Mouse (Mus musculus) hindbrain, embryonic 10.5 days (tissue): ENCODE data around the gene Ets1. TPM values are rescaled to one million over a fixed set of nuclear protein-coding genes. Genes with fewer than 3 reads are reported as not detected.

Source experiments
- DNase-seq: peaks from one replicate; pipeline ENCODE4 v3.0.0-alpha.2; 2017; ENCODE audit warnings: low spot score
- H3K27ac ChIP-seq: fragments of 300-500 bp; sonication (generic); 2 replicates; pipeline ENCODE4 v1.5.1; 2016; ENCODE audit warnings: mild to moderate bottlenecking, moderate library complexity
- H3K27me3 ChIP-seq: fragments of 300-500 bp; sonication (generic); 2 replicates; pipeline ENCODE4 v1.6.1; 2016; ENCODE audit warnings: mild to moderate bottlenecking; ENCODE audit not compliant: poor library complexity, insufficient read depth, severe bottlenecking
- H3K36me3 ChIP-seq: fragments of 300-500 bp; sonication (generic); 2 replicates; pipeline ENCODE4 v1.6.1; 2016; ENCODE audit warnings: mild to moderate bottlenecking, moderate library complexity
- H3K4me1 ChIP-seq: fragments of 300-500 bp; sonication (generic); replicated peaks from 2 replicates; pipeline ENCODE4 v1.6.1; 2016; ENCODE audit warnings: mild to moderate bottlenecking
- H3K4me3 ChIP-seq: fragments of 300-500 bp; sonication (generic); 2 replicates; pipeline ENCODE4 v1.5.1; 2016; ENCODE audit warnings: mild to moderate bottlenecking, moderate library complexity
- H3K9me3 ChIP-seq: fragments of 300-500 bp; sonication (generic); 2 replicates; pipeline ENCODE4 v1.6.1; 2016; ENCODE audit warnings: mild to moderate bottlenecking, moderate library complexity
- WGBS: fragments of 180-500 bp; shearing (Covaris S2); methylation state at CpG from one replicate; pipeline ENCODE4 v1.1.7; 2016; 5-methylcytosine and 5-hydroxymethylcytosine counted together
- polyA plus RNA-seq: library from polyadenylated mRNA; unstranded; fragments of >200 nt; fragmentation: Nextera tagmentation; extraction: Ambion mirVana; gene quantifications from 2 replicates; pipeline ENCODE4 v1.2.1, GENCODE M21; 2016

The Ets1 gene
- polyA plus RNA-seq: 29.0 and 32.0 TPM in 2 replicates

DNA sequence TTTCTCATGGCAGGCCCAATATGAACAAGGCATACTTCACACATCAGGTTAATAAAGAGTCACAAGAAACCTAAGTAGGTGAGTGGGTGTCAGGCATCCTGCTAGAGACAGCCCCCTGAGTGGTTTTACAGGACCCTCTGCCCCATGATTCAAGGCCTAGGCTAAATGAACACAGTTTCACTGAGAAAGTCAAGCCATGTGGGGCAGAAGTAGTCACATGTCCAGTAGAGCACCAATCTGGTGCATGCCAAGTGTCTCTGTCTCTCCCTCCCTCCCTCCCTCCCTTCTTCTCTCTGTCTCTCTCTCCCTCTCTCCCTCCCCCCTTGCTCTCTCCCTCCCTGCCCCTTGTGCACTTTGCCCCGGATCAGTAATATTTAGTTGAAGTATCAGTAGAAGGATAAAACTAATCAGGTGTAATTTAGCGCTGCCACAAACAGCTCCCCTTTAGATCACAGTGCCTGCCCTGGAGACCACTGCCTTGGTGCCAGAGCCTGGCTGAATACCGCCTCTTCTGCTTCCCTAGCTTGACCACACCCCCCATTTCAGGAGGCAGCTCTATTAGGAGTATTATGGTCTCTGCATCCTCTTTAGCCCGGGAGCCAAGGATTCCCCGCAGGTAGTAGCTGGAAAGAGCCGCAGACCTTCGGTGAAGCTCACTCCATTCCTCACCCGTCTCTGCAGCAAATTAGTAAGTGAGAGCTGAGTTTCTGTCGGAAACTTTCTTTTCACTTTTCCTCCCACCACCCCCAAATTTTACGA is at the start of gene Ets1:
Gene Ets1 (plus strand): TSS at position 595 of the 759 bp plus-strand sequence.
- peak within 1 kb of the TSS; percentile 35 for H3K4me3 ChIP-seq
- WGBS: 2% methylated on average over 10 of the region's 10 CpGs
- DNase-seq: peak; percentile 37

GRCm38 (mm10) chr9:32589900-32590299 is 46.1 kb upstream of the Ets1 start:
- Histone ChIP-seq H3K4me1 (peaks cover 34% of the 10 kb centered on the region), H3K27ac (no peak overlapping the region), H3K4me3 (no peak overlapping the region), H3K36me3 (no peaks in the 10 kb centered on the region), H3K27me3 (peaks cover 68% of the 10 kb centered on the region), H3K9me3 (no peaks in the 10 kb centered on the region)
- WGBS: 10% methylated on average over 8 of the region's 8 CpGs
- peak; percentile 86 for DNase-seq

More for the DNA sequence above, at the start of gene Ets1:
- Histone ChIP-seq H3K36me3 (no peaks in the 10 kb centered on the region), H3K27ac (no peak within 1 kb of the TSS), H3K4me1 (peaks cover 11% of the 10 kb centered on the region; the same call in 1 of the 2 replicates), H3K27me3 (peaks cover 59% of the 10 kb centered on the region), H3K9me3 (no peaks in the 10 kb centered on the region)

DNA sequence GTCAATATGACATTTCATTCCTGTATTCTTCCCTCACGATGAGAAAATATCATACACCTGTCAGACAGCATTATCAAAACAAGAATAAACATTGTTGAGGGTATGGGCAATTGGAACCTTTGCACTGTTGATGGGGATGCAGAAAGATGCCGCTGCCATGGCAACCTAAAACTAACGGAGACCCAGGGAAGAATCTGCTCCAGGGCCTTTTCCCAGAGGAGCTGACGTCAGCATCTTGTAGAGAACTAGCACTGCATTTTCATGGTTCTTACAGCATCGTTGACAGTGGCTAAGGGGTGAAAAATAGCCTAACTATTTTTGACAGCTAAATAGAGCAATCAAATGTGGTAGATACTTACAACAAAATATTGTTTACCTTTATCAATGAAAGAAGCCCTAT is 45.5 kb upstream of the Ets1 start:
- 45% methylated on average over 5 of the region's 5 CpGs for WGBS

DNA sequence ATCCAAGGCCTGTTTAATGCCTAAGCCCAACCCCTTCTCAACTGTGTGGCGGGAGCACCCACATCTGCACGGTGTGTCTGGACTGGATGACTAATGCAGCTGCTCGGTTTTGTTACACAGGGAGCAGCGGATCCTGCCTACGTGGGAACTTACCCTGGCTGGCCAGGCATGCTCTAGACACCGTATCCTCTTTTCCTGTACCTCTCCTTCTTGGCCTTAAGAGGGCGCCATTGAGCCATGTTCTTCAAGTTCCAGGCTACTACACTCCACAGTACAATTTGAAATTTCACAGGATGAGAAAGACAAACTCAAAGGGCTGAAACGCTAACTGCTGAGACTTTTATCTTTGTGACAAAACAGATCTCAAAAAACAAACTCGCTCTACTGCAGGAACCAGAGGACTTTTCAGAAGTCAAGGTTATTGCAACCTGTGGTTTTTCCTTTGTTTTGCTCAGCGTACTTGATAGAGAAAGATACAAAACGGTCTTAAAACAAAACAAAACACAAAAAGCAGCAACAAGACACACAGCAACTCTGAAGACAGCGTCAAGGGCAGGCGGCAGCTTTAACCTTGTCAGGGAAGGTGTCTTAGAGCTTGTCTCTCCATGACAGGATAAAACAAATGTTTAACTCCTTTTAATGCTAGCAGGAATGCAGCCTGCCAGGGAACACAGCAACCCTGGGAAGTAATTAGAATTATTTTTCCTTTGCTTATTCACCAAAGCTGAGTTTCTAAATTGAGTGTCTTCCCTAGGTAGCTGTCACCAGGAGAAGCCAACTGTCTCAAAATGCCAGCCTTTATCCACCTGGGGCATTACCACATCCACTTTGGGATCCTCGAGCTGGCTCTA is 44.1 kb upstream of the Ets1 start:
- Histone ChIP-seq H3K4me1 (peaks cover 40% of the 10 kb centered on the region), H3K36me3 (no peaks in the 10 kb centered on the region), H3K9me3 (no peaks in the 10 kb centered on the region), H3K27me3 (peaks cover 83% of the 10 kb centered on the region), H3K4me3 (no peak overlapping the region), H3K27ac (peak overlapping the region; percentile 19; the same call in 1 of the 2 replicates)
- DNase-seq: peak; percentile 64
- 7% methylated on average over 14 of the region's 14 CpGs for WGBS

More for the DNA sequence above, 45.5 kb upstream of the Ets1 start:
- H3K36me3 ChIP-seq: no peaks in the 10 kb centered on the region
- H3K27ac ChIP-seq: no peak overlapping the region
- peaks cover 37% of the 10 kb centered on the region for H3K4me1 ChIP-seq
- no peaks in the 10 kb centered on the region for H3K9me3 ChIP-seq
- no peak overlapping the region for H3K4me3 ChIP-seq
- DNase-seq: no peak
- peaks cover 75% of the 10 kb centered on the region for H3K27me3 ChIP-seq

- 20% methylated on average over 2 of the region's 2 CpGs for WGBS
- Histone ChIP-seq H3K4me3 (no peak overlapping the region), H3K27ac (peak overlapping the region; percentile 19; the same call in 1 of the 2 replicates), H3K27me3 (peaks cover 83% of the 10 kb centered on the region), H3K9me3 (no peaks in the 10 kb centered on the region), H3K36me3 (no peaks in the 10 kb centered on the region), H3K4me1 (peaks cover 40% of the 10 kb centered on the region)
- peak; percentile 34 for DNase-seq
These were observed 43.5 kb upstream of the Ets1 start for GRCm38 (mm10) chr9:32592583-32592890.

DNA sequence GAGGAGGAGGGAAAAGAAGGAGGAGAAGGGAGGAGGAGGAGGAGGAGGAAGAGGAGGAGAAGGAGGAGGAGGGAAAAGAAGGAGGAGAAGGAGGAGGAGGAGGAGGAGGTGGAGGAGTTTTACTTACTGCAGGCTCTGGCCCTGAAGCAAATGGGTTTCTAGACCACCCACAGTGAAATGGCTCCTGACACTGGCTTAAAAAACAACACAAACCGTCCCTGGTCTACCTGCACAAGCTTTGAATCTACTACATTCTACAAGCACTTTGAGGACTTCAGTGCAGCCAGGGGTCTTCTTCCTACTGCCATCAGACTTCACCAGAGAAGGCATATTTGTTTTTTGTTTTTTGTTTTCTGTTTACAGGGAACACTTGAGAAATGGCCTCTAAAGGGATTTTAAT is 42.2 kb upstream of the Ets1 start:
- DNase-seq: no peak
- H3K36me3 ChIP-seq: no peaks in the 10 kb centered on the region
- peaks cover 40% of the 10 kb centered on the region for H3K4me1 ChIP-seq
- WGBS: 8% methylated on average over 1 of the region's 1 CpGs
- H3K27ac ChIP-seq: no peak overlapping the region
- peaks cover 80% of the 10 kb centered on the region for H3K27me3 ChIP-seq
- no peaks in the 10 kb centered on the region for H3K9me3 ChIP-seq
- no peak overlapping the region for H3K4me3 ChIP-seq

DNA sequence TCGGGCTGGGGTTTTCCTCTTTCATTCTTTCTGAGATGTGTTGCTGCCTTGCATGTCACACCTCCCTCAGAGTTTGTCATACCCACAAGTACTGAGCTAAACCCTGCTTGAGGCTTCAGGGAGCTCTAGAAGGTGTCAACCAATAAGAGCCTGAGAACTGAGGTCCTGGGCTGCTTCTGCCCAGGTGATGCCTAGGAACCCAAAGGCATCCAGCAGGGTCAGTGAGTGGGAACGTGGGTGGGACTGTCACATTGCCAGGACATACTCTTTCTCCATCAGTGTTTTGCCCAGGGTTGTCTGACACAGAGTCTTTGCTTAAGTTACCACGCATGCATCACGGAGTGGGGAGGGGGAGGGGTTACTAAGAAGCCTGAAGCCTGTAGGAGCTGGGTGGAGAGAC is 41.7 kb upstream of the Ets1 start:
- H3K36me3 ChIP-seq: no peaks in the 10 kb centered on the region
- WGBS: 43% methylated on average over 4 of the region's 4 CpGs
- H3K4me1 ChIP-seq: peaks cover 40% of the 10 kb centered on the region
- peaks cover 79% of the 10 kb centered on the region for H3K27me3 ChIP-seq
- no peak overlapping the region for H3K27ac ChIP-seq
- DNase-seq: no peak
- H3K4me3 ChIP-seq: no peak overlapping the region
- H3K9me3 ChIP-seq: no peaks in the 10 kb centered on the region

- Histone ChIP-seq H3K9me3 (no peaks in the 10 kb centered on the region), H3K4me1 (peaks cover 35% of the 10 kb centered on the region), H3K27ac (no peak overlapping the region), H3K36me3 (no peaks in the 10 kb centered on the region), H3K27me3 (peaks cover 77% of the 10 kb centered on the region), H3K4me3 (no peak overlapping the region)
- WGBS: 50% methylated on average over 7 of the region's 7 CpGs
- DNase-seq: peak; percentile 15
These were observed 40.8 kb upstream of the Ets1 start for GRCm38 (mm10) chr9:32595076-32595820.

- Histone ChIP-seq H3K27me3 (peaks cover 76% of the 10 kb centered on the region), H3K9me3 (no peaks in the 10 kb centered on the region), H3K36me3 (no peaks in the 10 kb centered on the region), H3K4me1 (peaks cover 31% of the 10 kb centered on the region), H3K4me3 (no peak overlapping the region), H3K27ac (no peak overlapping the region)
- DNase-seq: no peak
- WGBS: 82% methylated on average over 8 of the region's 8 CpGs
These were observed 39.7 kb upstream of the Ets1 start for GRCm38 (mm10) chr9:32596366-32596765.

DNA sequence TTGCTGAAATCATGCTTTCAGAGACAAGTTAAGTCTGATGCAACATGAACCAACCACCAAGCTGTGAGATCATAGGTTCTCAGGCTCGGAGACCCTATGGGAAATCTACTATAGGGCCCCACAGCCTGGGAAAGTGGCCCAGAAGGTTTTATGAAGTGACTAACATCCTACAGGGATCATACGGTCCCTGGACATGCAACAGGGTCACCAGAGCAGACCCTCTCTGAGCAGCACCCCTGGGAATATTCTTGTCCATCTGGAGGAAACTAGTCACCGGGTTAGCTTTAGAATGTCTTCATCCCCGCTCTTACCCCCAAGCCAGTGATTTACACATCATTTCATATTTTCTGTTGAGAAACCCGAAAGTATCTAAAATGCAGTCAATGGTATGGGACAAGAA is 34.1 kb upstream of the Ets1 start:
- Histone ChIP-seq H3K27me3 (peaks cover 71% of the 10 kb centered on the region), H3K4me3 (no peak overlapping the region), H3K27ac (no peak overlapping the region), H3K9me3 (no peaks in the 10 kb centered on the region), H3K36me3 (no peaks in the 10 kb centered on the region), H3K4me1 (peaks cover 9% of the 10 kb centered on the region; the same call in 1 of the 2 replicates)
- 87% methylated on average over 5 of the region's 5 CpGs for WGBS
- no peak for DNase-seq

- Histone ChIP-seq H3K27me3 (peaks cover 70% of the 10 kb centered on the region), H3K9me3 (no peaks in the 10 kb centered on the region), H3K36me3 (no peaks in the 10 kb centered on the region), H3K27ac (no peak overlapping the region), H3K4me3 (no peak overlapping the region), H3K4me1 (peaks cover 17% of the 10 kb centered on the region)
- DNase-seq: no peak
- WGBS: 82% methylated on average over 7 of the region's 7 CpGs
These were observed 32.9 kb upstream of the Ets1 start for GRCm38 (mm10) chr9:32603097-32603496.

DNA sequence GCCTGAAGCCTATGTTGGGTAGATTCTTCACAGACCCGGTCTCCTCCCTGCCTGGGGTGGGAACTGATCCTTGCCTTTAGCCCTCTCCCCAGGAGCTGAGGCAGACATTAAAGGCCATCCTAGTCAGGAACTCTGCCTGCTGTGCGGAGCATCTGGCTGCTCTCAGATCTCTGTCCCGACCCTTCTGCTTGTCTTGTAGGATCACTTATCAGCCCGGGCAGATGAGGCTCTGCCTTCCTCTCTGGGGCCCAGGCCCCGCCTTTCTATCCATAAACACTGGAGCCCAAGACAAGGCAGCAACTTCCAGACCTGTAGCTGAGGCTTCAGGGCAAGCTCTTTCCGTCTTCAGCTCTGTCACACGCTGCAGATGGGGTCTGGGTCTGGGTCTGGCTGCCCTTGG is 28.8 kb upstream of the Ets1 start:
- peaks cover 22% of the 10 kb centered on the region for H3K4me1 ChIP-seq
- no peaks in the 10 kb centered on the region for H3K36me3 ChIP-seq
- H3K27me3 ChIP-seq: peaks cover 78% of the 10 kb centered on the region
- H3K27ac ChIP-seq: peak overlapping the region; percentile 17; the same call in 1 of the 2 replicates
- WGBS: 17% methylated on average over 7 of the region's 7 CpGs
- DNase-seq: peak; percentile 33
- H3K4me3 ChIP-seq: no peak overlapping the region
- H3K9me3 ChIP-seq: no peaks in the 10 kb centered on the region
